Mouse (Mus musculus) MEL (cell line): ENCODE results near the gene Zscan20. TPM values are rescaled to one million over a fixed set of nuclear protein-coding genes. Genes with fewer than 3 reads are reported as not detected.
"Not testable (repeated sequence)": the region's sequence is repeated elsewhere in the genome, so short reads cannot be mapped to it uniquely, and the experiment has no call there.

Experiments used
- DNase-seq: peaks from one replicate; pipeline ENCODE4 v3.0.0; 2011; ENCODE audit warnings: low read depth, low spot score
- H3K27ac ChIP-seq: 2 replicates; pipeline ENCODE4 v1.5.1; 2012; ENCODE audit warnings: low read depth, mild to moderate bottlenecking, control low read depth, low read length, moderate library complexity; ENCODE audit not compliant: control insufficient read depth
- H3K27me3 ChIP-seq, 2 experiments: fragments of 150-350 bp in 1 of 2; sonication (generic) in 1 of 2; 2 replicates each; pipeline ENCODE4 v1.6.1; 2012; ENCODE audit warnings: low read length in 2 of 2, mild to moderate bottlenecking in 2 of 2, improper control_type of control experiment in 1 of 2, moderate library complexity in 1 of 2; ENCODE audit not compliant: insufficient read depth in 2 of 2, control insufficient read depth in 1 of 2
- H3K36me3 ChIP-seq, 2 experiments: 2 replicates each; pipeline ENCODE4 v1.6.1; 2012 to 2014; ENCODE audit warnings: low read length in 2 of 2, improper control_type of control experiment in 1 of 2, inconsistent platforms in 1 of 2, mild to moderate bottlenecking in 1 of 2; ENCODE audit not compliant: insufficient read depth in 2 of 2, control insufficient read depth in 1 of 2
- H3K4me1 ChIP-seq, 2 experiments: fragments of 150-350 bp in 1 of 2; sonication (generic) in 1 of 2; 2 replicates each; pipeline ENCODE4 v1.6.1; 2012; ENCODE audit warnings: low read length in 2 of 2, improper control_type of control experiment in 1 of 2, mild to moderate bottlenecking in 1 of 2; ENCODE audit not compliant: insufficient read depth in 2 of 2, control insufficient read depth in 1 of 2
- H3K4me3 ChIP-seq, 2 experiments: fragments of 150-350 bp in 1 of 2; sonication (generic) in 1 of 2; 2 replicates each; pipeline ENCODE4 v1.5.1; 2012; ENCODE audit warnings: low read depth in 2 of 2, low read length in 2 of 2, mild to moderate bottlenecking in 2 of 2, moderate library complexity in 2 of 2, control low read depth in 1 of 2, improper control_type of control experiment in 1 of 2; ENCODE audit not compliant: control insufficient read depth in 1 of 2, insufficient read depth in 1 of 2
- H3K79me2 ChIP-seq: 2 replicates; pipeline ENCODE4 v1.6.1; 2012; ENCODE audit warnings: mild to moderate bottlenecking, low read length, moderate library complexity; ENCODE audit not compliant: control insufficient read depth, poor library complexity, insufficient read depth
- H3K9ac ChIP-seq: 2 replicates; pipeline ENCODE4 v1.6.1; 2012; ENCODE audit warnings: low read depth, mild to moderate bottlenecking, control low read depth, low read length, moderate library complexity; ENCODE audit not compliant: control insufficient read depth, poor library complexity, severe bottlenecking
- H3K9me3 ChIP-seq: fragments of 150-350 bp; sonication (generic); replicated peaks from 2 replicates; pipeline ENCODE4 v1.6.1; 2012; ENCODE audit warnings: mild to moderate bottlenecking, low read length, improper control_type of control experiment, moderate library complexity; ENCODE audit not compliant: insufficient read depth
- BHLHE40 ChIP-seq: IDR thresholded peaks from 2 replicates; pipeline ENCODE4 v1.6.1; 2012; ENCODE audit warnings: low read depth, mild to moderate bottlenecking, inconsistent platforms, low read length, improper control_type of control experiment, borderline replicate concordance
- CHD1 ChIP-seq: IDR thresholded peaks from 2 replicates; pipeline ENCODE4 v1.6.1; 2012; ENCODE audit warnings: low read depth, mild to moderate bottlenecking, inconsistent platforms, low read length, improper control_type of control experiment
- CHD2 ChIP-seq: IDR thresholded peaks from 2 replicates; pipeline ENCODE4 v1.6.1; 2011; ENCODE audit warnings: low read length, improper control_type of control experiment
- CTCF ChIP-seq, 3 experiments: IDR thresholded peaks in 2 of 3; conservative IDR thresholded peaks in 1 of 3; 2 replicates each; pipeline ENCODE4 v1.5.1; 2011 to 2012; ENCODE audit warnings: low read length in 3 of 3, low read depth in 2 of 3, mild to moderate bottlenecking in 2 of 3, improper control_type of control experiment in 1 of 3, inconsistent platforms in 1 of 3, mixed read lengths in 1 of 3, moderate library complexity in 1 of 3; ENCODE audit not compliant: control insufficient read depth in 1 of 3, insufficient read depth in 1 of 3, poor library complexity in 1 of 3, severe bottlenecking in 1 of 3
- GABPA ChIP-seq: IDR thresholded peaks from 2 replicates; pipeline ENCODE4 v1.6.1; 2012; ENCODE audit warnings: low read depth, mild to moderate bottlenecking, inconsistent platforms, low read length, improper control_type of control experiment, moderate library complexity
- GATA1 ChIP-seq: IDR thresholded peaks from 2 replicates; pipeline ENCODE4 v1.6.1; 2011; ENCODE audit warnings: low read depth, low read length, improper control_type of control experiment
- HCFC1 ChIP-seq: IDR thresholded peaks from 2 replicates; pipeline ENCODE4 v1.6.1; 2012; ENCODE audit warnings: low read depth, mild to moderate bottlenecking, inconsistent platforms, low read length, improper control_type of control experiment, moderate library complexity
- MAFK ChIP-seq: IDR thresholded peaks from 2 replicates; pipeline ENCODE4 v1.6.1; 2011; ENCODE audit warnings: low read depth, mild to moderate bottlenecking, low read length, improper control_type of control experiment, borderline replicate concordance
- MAX ChIP-seq: IDR thresholded peaks from 2 replicates; pipeline ENCODE4 v1.6.1; 2011; ENCODE audit warnings: low read length, improper control_type of control experiment
- MYC ChIP-seq: IDR thresholded peaks from 2 replicates; pipeline ENCODE4 v1.6.1; 2011; ENCODE audit warnings: low read depth, mild to moderate bottlenecking, low read length, improper control_type of control experiment, moderate library complexity
- NELFE ChIP-seq: IDR thresholded peaks from 2 replicates; pipeline ENCODE4 v1.6.1; 2011; ENCODE audit warnings: low read depth, low read length, improper control_type of control experiment
- POLR2AphosphoS2 ChIP-seq: IDR thresholded peaks from 2 replicates; pipeline ENCODE4 v1.6.1; 2011; ENCODE audit warnings: low read length, improper control_type of control experiment
- POLR2AphosphoS5 ChIP-seq: IDR thresholded peaks from 2 replicates; pipeline ENCODE4 v1.6.1; 2012; ENCODE audit warnings: low read depth, borderline replicate concordance, mild to moderate bottlenecking, inconsistent platforms, low read length, moderate library complexity, mixed read lengths
- RAD21 ChIP-seq: IDR thresholded peaks from 2 replicates; pipeline ENCODE4 v1.6.1; 2011; ENCODE audit warnings: mild to moderate bottlenecking, low read depth, low read length, improper control_type of control experiment
- RCOR1 ChIP-seq: IDR thresholded peaks from 2 replicates; pipeline ENCODE4 v1.6.1; 2012; ENCODE audit warnings: low read depth, mild to moderate bottlenecking, inconsistent platforms, low read length, improper control_type of control experiment
- TAL1 ChIP-seq: IDR thresholded peaks from 2 replicates; pipeline ENCODE4 v1.6.1; 2012; ENCODE audit warnings: mild to moderate bottlenecking, inconsistent platforms, low read length, moderate library complexity, mixed read lengths
- ZC3H11A ChIP-seq: IDR thresholded peaks from 2 replicates; pipeline ENCODE4 v1.6.1; 2012; ENCODE audit warnings: low read depth, mild to moderate bottlenecking, inconsistent platforms, low read length, improper control_type of control experiment
- ZKSCAN1 ChIP-seq: IDR thresholded peaks from 2 replicates; pipeline ENCODE4 v1.6.1; 2012; ENCODE audit warnings: low read depth, mild to moderate bottlenecking, inconsistent platforms, low read length, improper control_type of control experiment, moderate library complexity
- ZMIZ1 ChIP-seq: IDR thresholded peaks from 2 replicates; pipeline ENCODE4 v1.6.1; 2012; ENCODE audit warnings: low read depth, mild to moderate bottlenecking, inconsistent platforms, low read length, improper control_type of control experiment, moderate library complexity
- ZNF384 ChIP-seq: IDR thresholded peaks from 2 replicates; pipeline ENCODE4 v1.6.1; 2012; ENCODE audit warnings: low read depth, mild to moderate bottlenecking, inconsistent platforms, low read length, improper control_type of control experiment
- polyA plus RNA-seq, 2 experiments: library from polyadenylated mRNA; stranded (reverse) in 1 of 2; unstranded in 1 of 2; fragments of >175 nt in 1 of 2; fragments of >200 nt in 1 of 2; gene quantifications; 2 replicates each; pipeline versions ENCODE4 v1.2.1 to v1.2.4; 2012; ENCODE audit warnings: low replicate concordance in 2 of 2, low read depth in 1 of 2; ENCODE audit not compliant: insufficient read length in 2 of 2, insufficient read depth in 1 of 2, missing spikeins in 1 of 2
- total RNA-seq: library from RNA; depleted of rRNA; stranded (reverse); fragments of 300-350 nt; gene quantifications from 2 replicates; pipeline ENCODE4 v1.2.3, GENCODE M21; 2012

Gene Zscan20
- total and polyA plus RNA-seq, 3 experiments = 4.3 to 5.6 TPM; not detected in 1

DNA sequence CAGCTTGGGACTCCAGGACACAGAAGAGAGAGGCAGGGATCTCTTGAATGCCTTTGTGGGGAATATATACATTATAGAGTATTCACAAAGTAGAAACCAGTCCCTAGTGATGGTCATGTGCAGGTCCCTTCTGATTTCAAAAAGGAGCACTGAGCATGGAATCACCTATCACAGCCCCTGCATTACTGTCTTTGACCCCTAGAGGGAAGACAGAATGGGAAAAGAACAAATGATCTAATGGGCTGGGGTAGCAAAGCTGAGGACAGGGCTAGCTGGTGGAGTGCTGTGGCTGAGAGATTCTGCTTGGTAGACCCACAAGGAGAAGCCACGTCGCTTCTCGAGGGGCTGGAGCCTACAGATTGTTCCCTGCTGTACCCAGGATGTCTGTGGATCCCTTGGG, 49.6 kb downstream of the Zscan20 start:
- H3K36me3 ChIP-seq = no peaks in the 10 kb centered on the region
- no peak overlapping the region for H3K4me3 ChIP-seq
- no peaks in the 10 kb centered on the region for H3K9me3 ChIP-seq
- no peak overlapping the region for H3K27ac ChIP-seq
- no peaks in the 10 kb centered on the region for H3K79me2 ChIP-seq
- TF ChIP-seq CTCF (IDR thresholded peaks at IDR 0.05 in 2 of 3, conservative IDR thresholded peaks at IDR 0.05 in 1 of 3; ENCODE audit: control insufficient read depth in 1 of 3, insufficient read depth in 1 of 3, low read depth in 2 of 3, low read length in 3 of 3, poor library complexity in 1 of 3, severe bottlenecking in 1 of 3) (peak in 1 of 3 experiments; percentile 3; a peak in 1 of 6 replicates), BHLHE40 (no peak)
- TF ChIP-seq, all 39 proteins: peak for 1
- Histone ChIP-seq H3K27me3 (no peaks in the 10 kb centered on the region), H3K9ac (no peak overlapping the region), H3K4me1 (no peaks in the 10 kb centered on the region)
- DNase-seq = no peak

DNA sequence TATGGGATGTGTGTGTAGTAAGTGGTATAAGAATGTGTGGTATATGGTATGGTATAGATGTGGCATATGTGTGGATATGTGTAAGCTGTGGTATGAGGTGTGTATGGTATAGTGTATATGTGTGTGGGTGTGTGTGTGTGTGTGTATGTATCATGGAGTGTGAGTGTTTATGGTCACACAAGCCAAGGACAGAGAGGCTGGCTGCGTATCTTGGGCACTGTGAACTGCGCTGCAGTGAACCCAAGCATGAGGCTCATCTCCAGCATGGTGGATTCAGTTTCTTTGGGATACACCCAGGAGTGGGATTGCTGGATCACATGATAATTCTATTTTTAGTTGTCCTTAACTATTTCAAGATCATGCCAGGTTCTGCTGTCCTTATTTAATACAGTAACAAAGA, 55.7 kb downstream of the Zscan20 start:
- H3K27me3 ChIP-seq = no peaks in the 10 kb centered on the region
- no peak overlapping the region for H3K9ac ChIP-seq
- H3K4me3 ChIP-seq = no peak overlapping the region
- no peaks in the 10 kb centered on the region for H3K9me3 ChIP-seq
- DNase-seq = no peak
- no peak overlapping the region for H3K27ac ChIP-seq
- TF ChIP-seq NELFE = no peak
- no peak for TF ChIP-seq ZC3H11A
- no peak for TF ChIP-seq TAL1
- TF ChIP-seq ZKSCAN1 = no peak
- no peak for TF ChIP-seq RAD21
- no peak for TF ChIP-seq ZNF384
- TF ChIP-seq CHD2 = no peak
- no peak for TF ChIP-seq POLR2AphosphoS5
- no peak for TF ChIP-seq ZMIZ1
- no peak for TF ChIP-seq MAFK
- no peak for TF ChIP-seq GABPA
- no peak for TF ChIP-seq GATA1
- TF ChIP-seq MYC = no peak
- TF ChIP-seq CHD1 = no peak
- TF ChIP-seq RCOR1 = no peak
- H3K79me2 ChIP-seq = no peaks in the 10 kb centered on the region
- no peaks in the 10 kb centered on the region for H3K36me3 ChIP-seq
- H3K4me1 ChIP-seq = no peaks in the 10 kb centered on the region

DNA sequence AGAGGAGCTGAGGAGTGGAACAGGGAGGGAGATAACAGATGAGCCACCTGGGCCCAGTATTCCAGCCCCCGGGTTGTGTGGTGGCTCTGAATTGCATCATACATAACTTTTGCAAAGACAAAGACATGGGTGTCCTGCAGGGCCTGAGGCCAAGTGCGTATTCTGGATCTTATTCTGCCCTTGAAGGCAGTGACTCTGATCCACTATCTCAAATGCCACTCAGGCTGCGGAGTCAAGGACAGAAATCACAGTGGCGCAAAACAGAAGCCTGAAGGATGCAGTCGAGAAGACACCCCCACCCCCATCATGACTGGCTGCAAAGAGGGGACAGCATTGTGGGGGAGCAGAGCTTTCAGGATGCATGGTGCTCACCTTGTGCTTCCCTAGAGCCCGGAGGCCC, 59.1 kb downstream of the Zscan20 start:
- no peak overlapping the region for H3K4me3 ChIP-seq
- H3K4me1 ChIP-seq = no peaks in the 10 kb centered on the region
- H3K27me3 ChIP-seq = no peaks in the 10 kb centered on the region
- H3K36me3 ChIP-seq = no peaks in the 10 kb centered on the region
- H3K79me2 ChIP-seq = no peaks in the 10 kb centered on the region
- no peak overlapping the region for H3K27ac ChIP-seq
- no peak for TF ChIP-seq HCFC1
- TF ChIP-seq ZNF384 = no peak
- no peak for TF ChIP-seq POLR2AphosphoS2
- TF ChIP-seq RAD21 = no peak
- no peak for TF ChIP-seq MAX
- no peak for DNase-seq
- no peaks in the 10 kb centered on the region for H3K9me3 ChIP-seq
- H3K9ac ChIP-seq = no peak overlapping the region

DNA sequence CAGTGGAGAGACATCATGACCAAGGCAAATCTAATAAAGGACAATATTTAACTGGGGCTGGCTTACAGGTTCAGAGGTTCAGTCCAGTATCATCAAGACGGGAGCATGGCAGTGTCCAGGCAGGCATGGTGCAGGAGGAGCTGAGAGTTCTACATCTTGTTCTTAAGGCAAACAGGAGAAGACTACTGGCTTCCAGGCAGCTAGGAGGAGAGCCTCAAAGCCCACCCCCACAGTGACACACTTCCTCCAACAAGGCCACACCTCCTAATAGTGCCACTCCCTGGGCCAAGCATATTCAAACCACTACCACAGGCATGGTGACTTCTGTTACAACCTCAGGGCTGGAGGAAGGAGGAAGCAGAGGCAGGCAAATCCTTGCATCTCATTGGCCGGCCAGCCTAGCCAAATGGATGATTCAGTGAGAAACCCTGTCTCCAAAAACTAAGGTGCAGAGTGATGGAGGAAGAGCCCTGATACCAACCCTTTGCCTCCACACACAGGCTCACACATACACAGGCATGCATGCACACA, 65.9 kb downstream of the Zscan20 start:
- not testable (repeated sequence) for H3K9me3 ChIP-seq, H3K9ac ChIP-seq, DNase-seq, H3K36me3 ChIP-seq, H3K27me3 ChIP-seq, H3K27ac ChIP-seq, H3K4me1 ChIP-seq, H3K4me3 ChIP-seq, H3K79me2 ChIP-seq
